Mouse (Mus musculus) erythroblast, embryonic 14.5 days (primary cell): Measurements from ENCODE around the gene Spata2l.

Source experiments
- GATA1 ChIP-seq: IDR thresholded peaks from 2 replicates; pipeline ENCODE4 v1.6.1; 2012; ENCODE audit warnings: low read length, inconsistent platforms, mixed read lengths
- TAL1 ChIP-seq: IDR thresholded peaks from 3 replicates; pipeline ENCODE4 v1.6.1; 2012; ENCODE audit warnings: low read length, inconsistent platforms, mixed read lengths

DNA sequence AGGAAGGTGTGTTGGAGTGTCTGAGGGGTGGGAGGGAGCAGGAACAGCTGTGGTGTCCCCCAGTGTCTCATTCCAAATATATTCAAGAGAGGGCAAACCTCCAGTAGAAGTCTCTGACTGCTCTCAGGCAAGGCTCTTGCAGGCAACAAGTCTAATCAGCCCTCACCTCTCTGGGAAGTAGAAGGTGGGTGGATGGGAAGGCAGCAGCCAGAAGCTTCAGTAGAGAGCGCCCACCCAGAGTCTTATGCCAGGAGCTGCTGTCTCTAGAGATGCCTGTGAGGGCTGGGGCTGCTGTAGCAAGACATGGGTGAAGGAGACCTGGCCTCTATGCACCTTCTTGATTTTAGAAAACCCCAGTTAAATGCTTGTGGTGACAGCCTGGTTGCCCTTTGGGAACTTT, 7.6 kb downstream of the Spata2l start:
- TF ChIP-seq TAL1 (no peak), GATA1 (no peak)
